Mouse (Mus musculus) myocyte (in vitro differentiated cells): ENCODE measurements at regions not wholly inside any gene's neighbourhood (a gene's known extent, or its start where the extent isn't known, plus 50 kb on each side); places are given as distances from the start of the nearest gene placed in this dataset.
"Not testable (repeated sequence)": the region's sequence is repeated elsewhere in the genome, so short reads cannot be mapped to it uniquely, and the experiment has no call there.

Source experiments
- H3K27me3 ChIP-seq: one replicate; pipeline ENCODE4 v1.6.1; 2011; ENCODE audit not compliant: control insufficient read depth, insufficient read depth, insufficient read length
- H3K36me3 ChIP-seq: one replicate; pipeline ENCODE4 v1.6.1; 2011; ENCODE audit not compliant: control insufficient read depth, insufficient read depth
- H3K4me2 ChIP-seq: one replicate; pipeline ENCODE4 v1.6.1; 2011; ENCODE audit warnings: low read depth, control low read depth
- H3K4me3 ChIP-seq: one replicate; pipeline ENCODE4 v1.5.1; 2011; ENCODE audit warnings: mild to moderate bottlenecking, control low read depth, moderate library complexity
- H3K79me2 ChIP-seq: one replicate; pipeline ENCODE4 v1.6.1; 2011; ENCODE audit not compliant: control insufficient read depth, insufficient read depth
- H3ac ChIP-seq: one replicate; pipeline ENCODE4 v1.6.1; 2011; ENCODE audit not compliant: control insufficient read depth, insufficient read length
- CEBPB ChIP-seq: IDR thresholded peaks from 2 replicates; pipeline ENCODE4 v1.6.1; 2011; ENCODE audit warnings: mild to moderate bottlenecking, moderate library complexity; ENCODE audit not compliant: poor library complexity, insufficient read depth, severe bottlenecking
- E2F4 ChIP-seq: IDR thresholded peaks from one replicate; pipeline ENCODE4 v1.6.1; 2011; ENCODE audit warnings: mild to moderate bottlenecking, control low read depth, moderate library complexity; ENCODE audit not compliant: insufficient read depth
- MAX ChIP-seq: IDR thresholded peaks from one replicate; pipeline ENCODE4 v1.6.1; 2011; ENCODE audit warnings: low read depth, mild to moderate bottlenecking, control low read depth
- MYOD1 ChIP-seq, 3 experiments: IDR thresholded peaks; one replicate each; pipeline ENCODE4 v1.6.1; 2011; ENCODE audit warnings: control low read depth in 2 of 3, low read depth in 2 of 3, mild to moderate bottlenecking in 2 of 3, moderate library complexity in 1 of 3; ENCODE audit not compliant: insufficient read length in 2 of 3, control insufficient read depth in 1 of 3
- MYOG ChIP-seq, 3 experiments: IDR thresholded peaks; one replicate each; pipeline ENCODE4 v1.6.1; 2011; ENCODE audit warnings: control low read depth in 2 of 3, low read depth in 2 of 3, mild to moderate bottlenecking in 2 of 3; ENCODE audit not compliant: insufficient read length in 2 of 3, control insufficient read depth in 1 of 3, insufficient read depth in 1 of 3
- REST ChIP-seq: IDR thresholded peaks from one replicate; pipeline ENCODE4 v1.6.1; 2011; ENCODE audit warnings: mild to moderate bottlenecking, control low read depth, moderate library complexity; ENCODE audit not compliant: insufficient read depth, insufficient read length
- SRF ChIP-seq: IDR thresholded peaks from one replicate; pipeline ENCODE4 v1.6.1; 2011; ENCODE audit warnings: low read depth; ENCODE audit not compliant: control insufficient read depth, insufficient read length
- TCF3 ChIP-seq: IDR thresholded peaks from one replicate; pipeline ENCODE4 v1.6.1; 2011; ENCODE audit warnings: low read depth, control low read depth; ENCODE audit not compliant: insufficient read length

DNA sequence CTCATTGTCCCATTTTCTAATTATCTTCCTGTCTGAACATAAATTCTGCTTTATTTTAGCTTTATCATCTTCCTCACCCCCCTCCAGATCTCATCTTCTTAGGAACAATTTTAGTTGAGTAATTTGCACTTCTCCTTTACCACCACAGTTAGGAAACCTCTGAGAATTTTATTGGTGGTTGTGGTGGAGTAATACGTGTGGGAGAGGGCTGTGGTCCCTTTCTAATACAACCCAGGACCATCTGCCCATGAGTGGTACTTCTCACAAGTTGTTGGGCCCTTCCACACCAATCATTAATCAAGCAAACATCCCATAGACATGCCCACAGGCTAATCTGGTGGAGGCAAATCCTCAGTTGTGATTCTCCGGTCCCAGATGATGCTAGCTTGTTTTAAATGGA is 306.2 kb upstream of the Olfr1507 start:
- not testable (repeated sequence) for H3K36me3 ChIP-seq, H3ac ChIP-seq, H3K27me3 ChIP-seq, H3K4me3 ChIP-seq, H3K79me2 ChIP-seq, H3K4me2 ChIP-seq

DNA sequence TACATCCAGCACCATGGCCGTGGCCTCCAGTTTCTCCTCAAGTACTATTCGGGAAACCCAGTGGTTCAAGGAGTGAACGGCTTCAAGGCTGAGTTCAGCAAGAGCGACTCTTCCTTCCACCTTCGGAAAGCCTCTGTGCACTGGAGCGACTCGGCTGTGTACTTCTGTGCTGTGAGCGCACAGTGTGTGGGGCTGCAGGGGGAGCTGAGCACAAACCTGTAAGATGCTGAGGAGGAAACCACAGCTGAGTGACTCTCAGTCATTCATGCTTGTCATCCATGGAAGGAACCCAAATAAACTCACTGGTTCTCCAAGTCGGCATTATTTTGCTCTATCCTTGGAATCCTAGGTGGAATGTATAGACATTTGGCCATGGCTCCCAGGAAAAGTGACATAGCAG is 297.1 kb upstream of the Olfr1507 start:
- H3K36me3 ChIP-seq, H3K27me3 ChIP-seq, H3K79me2 ChIP-seq, H3K4me2 ChIP-seq, H3ac ChIP-seq, H3K4me3 ChIP-seq: not testable (repeated sequence)

- H3K4me2 ChIP-seq, H3ac ChIP-seq, H3K4me3 ChIP-seq, H3K36me3 ChIP-seq, H3K27me3 ChIP-seq, H3K79me2 ChIP-seq: not testable (repeated sequence)
These were observed 296.3 kb upstream of the Olfr1507 start for GRCm38 (mm10) chr14:52791828-52792227.

- not testable (repeated sequence) for H3ac ChIP-seq, H3K79me2 ChIP-seq, H3K4me3 ChIP-seq, H3K4me2 ChIP-seq, H3K27me3 ChIP-seq, H3K36me3 ChIP-seq
These were observed 287.3 kb upstream of the Olfr1507 start for GRCm38 (mm10) chr14:52782832-52783231.

GRCm38 (mm10) chr14:52775816-52776215 is 280.3 kb upstream of the Olfr1507 start:
- H3ac ChIP-seq, H3K79me2 ChIP-seq, H3K4me2 ChIP-seq, H3K27me3 ChIP-seq, H3K4me3 ChIP-seq, H3K36me3 ChIP-seq: not testable (repeated sequence)

- H3K79me2 ChIP-seq, H3K27me3 ChIP-seq, H3K36me3 ChIP-seq, H3K4me3 ChIP-seq, H3ac ChIP-seq, H3K4me2 ChIP-seq: not testable (repeated sequence)
These were observed 273.9 kb upstream of the Olfr1507 start for GRCm38 (mm10) chr14:52769450-52769849.

DNA sequence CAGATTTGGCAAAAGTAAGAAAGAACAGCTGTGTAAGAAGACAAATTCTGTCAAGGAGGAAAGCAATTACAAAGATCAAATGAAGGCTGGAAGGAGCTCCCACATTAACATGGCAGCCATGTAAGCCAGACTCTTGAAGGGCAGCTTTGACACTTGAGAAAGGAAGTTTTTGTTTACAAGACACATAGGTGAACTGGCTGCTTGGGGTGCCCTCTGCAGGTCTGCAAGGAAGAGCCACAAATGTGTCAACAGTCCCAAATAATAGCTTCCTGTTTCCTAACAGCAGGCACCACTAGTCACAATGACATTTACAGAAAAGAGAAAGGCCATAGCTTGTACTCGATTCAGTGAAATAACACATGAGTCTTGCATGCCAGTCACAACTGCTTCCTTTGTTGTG is 256.6 kb upstream of the Olfr1507 start:
- not testable (repeated sequence) for H3K79me2 ChIP-seq, H3K4me3 ChIP-seq, H3K36me3 ChIP-seq, H3K4me2 ChIP-seq, H3K27me3 ChIP-seq, H3ac ChIP-seq

GRCm38 (mm10) chr14:52726680-52727079 is 231.1 kb upstream of the Olfr1507 start:
- not testable (repeated sequence) for H3K4me3 ChIP-seq, H3K36me3 ChIP-seq, H3K4me2 ChIP-seq, H3K27me3 ChIP-seq, H3ac ChIP-seq, H3K79me2 ChIP-seq

- not testable (repeated sequence) for H3K4me3 ChIP-seq, H3K27me3 ChIP-seq, H3K36me3 ChIP-seq, H3ac ChIP-seq, H3K4me2 ChIP-seq, H3K79me2 ChIP-seq
These were observed 229.4 kb upstream of the Olfr1507 start for GRCm38 (mm10) chr14:52724988-52725387.

DNA sequence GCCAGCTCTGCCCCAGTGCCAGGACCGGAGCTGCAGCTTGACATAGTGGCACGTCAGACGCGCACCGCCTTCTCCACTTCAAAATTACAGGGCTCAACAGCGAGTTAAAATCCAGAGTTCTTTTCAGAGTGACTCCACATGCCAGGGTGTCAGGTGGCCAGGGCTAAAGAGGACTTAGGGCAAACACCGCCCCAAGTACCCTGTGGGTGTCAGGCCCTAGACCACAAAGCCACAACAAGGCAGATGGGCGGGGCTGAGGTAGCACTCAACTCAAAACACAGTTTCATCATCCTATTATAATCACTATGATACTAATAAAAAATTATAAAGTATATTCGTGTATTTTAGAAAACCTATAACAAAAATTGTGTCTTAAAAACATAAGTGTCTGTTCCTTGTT is 225.1 kb upstream of the Olfr1507 start:
- TF ChIP-seq E2F4 (no peak), MYOD1 (IDR thresholded peaks at IDR 0.05; ENCODE audit: control insufficient read depth in 1 of 3, insufficient read length in 2 of 3, low read depth in 2 of 3) (no peak), CEBPB (no peak), REST (no peak), MYOG (IDR thresholded peaks at IDR 0.05; ENCODE audit: control insufficient read depth in 1 of 3, insufficient read depth in 1 of 3, insufficient read length in 2 of 3, low read depth in 2 of 3) (no peak), SRF (no peak), MAX (no peak), TCF3 (no peak)
- H3K79me2 ChIP-seq, result no peaks in the 10 kb centered on the region
- H3K4me3 ChIP-seq, result no peak overlapping the region
- H3K36me3 ChIP-seq, result no peaks in the 10 kb centered on the region
- no peaks in the 10 kb centered on the region for H3K27me3 ChIP-seq
- no peak overlapping the region for H3ac ChIP-seq
- no peak overlapping the region for H3K4me2 ChIP-seq

- not testable (repeated sequence) for H3K4me2 ChIP-seq, H3K79me2 ChIP-seq, H3K27me3 ChIP-seq, H3K36me3 ChIP-seq, H3ac ChIP-seq, H3K4me3 ChIP-seq
These were observed 205.3 kb upstream of the Olfr1507 start for GRCm38 (mm10) chr14:52700851-52701250.

- not testable (repeated sequence) for H3K27me3 ChIP-seq, H3K4me3 ChIP-seq, H3K4me2 ChIP-seq, H3ac ChIP-seq, H3K79me2 ChIP-seq, H3K36me3 ChIP-seq
These were observed 188.1 kb upstream of the Olfr1507 start for GRCm38 (mm10) chr14:52683636-52684035.
